Mouse (Mus musculus): ENCODE data around the gene Stk19. TPM values are rescaled to one million over a fixed set of nuclear protein-coding genes. Genes with fewer than 3 reads are reported as not detected.
A peak's percentile ranks its signal among the peaks of the same experiment; 100 is the strongest.
"Not testable (repeated sequence)": the region's sequence is repeated elsewhere in the genome, so short reads cannot be mapped to it uniquely, and the experiment has no call there.

Stk19 gene
- total RNA-seq, 1 experiment: 32.6 TPM

- Histone ChIP-seq H3K4me1 (ENCODE audit: control insufficient read depth in 2 of 2, insufficient read depth in 2 of 2, low read length in 2 of 2, poor library complexity in 1 of 2) (peaks cover 0 to 6% of the 10 kb centered on the region in 2 experiments; a peak in 1 of 4 replicates), H3K9me3 (ENCODE audit: control insufficient read depth, insufficient read depth, low read depth, low read length) (no peaks in the 10 kb centered on the region), H3K36me3 (ENCODE audit: control insufficient read depth, insufficient read depth, low read length, poor library complexity, severe bottlenecking) (peaks cover 29% of the 10 kb centered on the region), H3K9ac (ENCODE audit: insufficient read depth, low read depth, low read length, poor library complexity, severe bottlenecking) (peak overlapping the region; percentile 80), H3K4me3 (ENCODE audit: insufficient read depth in 1 of 2, low read depth in 1 of 2, low read length in 2 of 2, poor library complexity in 1 of 2, severe bottlenecking in 1 of 2) (peak overlapping the region; percentile 82 to 84), H3K27ac (ENCODE audit: insufficient read depth, low read depth, low read length, poor library complexity, severe bottlenecking) (no peak overlapping the region)
- DNase-seq (ENCODE audit: low read depth, low spot score): peak; percentile 53
- TF ChIP-seq ZC3H11A (IDR thresholded peaks at IDR 0.05; ENCODE audit: borderline replicate concordance, low read depth, low read length) (no peak), ZNF384 (IDR thresholded peaks at IDR 0.05; ENCODE audit: low read depth, low read length) (no peak), CHD2 (IDR thresholded peaks at IDR 0.05; ENCODE audit: low read depth, low read length) (no peak), MAFK (IDR thresholded peaks at IDR 0.05; ENCODE audit: insufficient read depth, low read depth, low read length) (no peak), HCFC1 (IDR thresholded peaks at IDR 0.05; ENCODE audit: borderline replicate concordance, insufficient read depth, low read length) (no peak)
- in situ Hi-C loops (cut with MboI; ENCODE audit: low sequenced_read_pairs in 2 of 2, unreplicated experiment in 2 of 2): no loop called here
These were observed 440 bp downstream of the Stk19 start for GRCm38 (mm10) chr17:34836155-34836855.

GRCm38 (mm10) chr17:34830776-34831175 is 6.0 kb downstream of the Stk19 start:
- H3K4me1 ChIP-seq (ENCODE audit: control insufficient read depth in 2 of 2, insufficient read depth in 2 of 2, low read length in 2 of 2, poor library complexity in 1 of 2); H3K9ac ChIP-seq (ENCODE audit: insufficient read depth, low read depth, low read length, poor library complexity, severe bottlenecking); DNase-seq (ENCODE audit: low read depth, low spot score); H3K27ac ChIP-seq (ENCODE audit: insufficient read depth, low read depth, low read length, poor library complexity, severe bottlenecking); H3K36me3 ChIP-seq (ENCODE audit: control insufficient read depth, insufficient read depth, low read length, poor library complexity, severe bottlenecking); H3K9me3 ChIP-seq (ENCODE audit: control insufficient read depth, insufficient read depth, low read depth, low read length); H3K4me3 ChIP-seq (ENCODE audit: insufficient read depth in 1 of 2, low read depth in 1 of 2, low read length in 2 of 2, poor library complexity in 1 of 2, severe bottlenecking in 1 of 2); in situ Hi-C loops (cut with MboI; ENCODE audit: low sequenced_read_pairs in 2 of 2, unreplicated experiment in 2 of 2): not testable (repeated sequence)

GRCm38 (mm10) chr17:34814818-34815370 is 21.9 kb downstream of the Stk19 start:
- in situ Hi-C loops (cut with MboI; ENCODE audit: low sequenced_read_pairs in 2 of 2, unreplicated experiment in 2 of 2): no loop called here
- Histone ChIP-seq H3K9ac (ENCODE audit: insufficient read depth, low read depth, low read length, poor library complexity, severe bottlenecking) (no peak overlapping the region), H3K4me3 (ENCODE audit: insufficient read depth in 1 of 2, low read depth in 1 of 2, low read length in 2 of 2, poor library complexity in 1 of 2, severe bottlenecking in 1 of 2) (no peak overlapping the region), H3K4me1 (ENCODE audit: control insufficient read depth in 2 of 2, insufficient read depth in 2 of 2, low read length in 2 of 2, poor library complexity in 1 of 2) (0 out of 4 replicates have a peak, but pooled peaks cover 0 to 2% of the 10 kb centered on the region in 2 experiments), H3K9me3 (ENCODE audit: control insufficient read depth, insufficient read depth, low read depth, low read length) (no peaks in the 10 kb centered on the region), H3K27ac (ENCODE audit: insufficient read depth, low read depth, low read length, poor library complexity, severe bottlenecking) (no peak overlapping the region), H3K36me3 (ENCODE audit: control insufficient read depth, insufficient read depth, low read length, poor library complexity, severe bottlenecking) (no peaks in the 10 kb centered on the region)
- DNase-seq (ENCODE audit: low read depth, low spot score): no peak
- TF ChIP-seq CHD2 (IDR thresholded peaks at IDR 0.05; ENCODE audit: low read depth, low read length) (no peak), HCFC1 (IDR thresholded peaks at IDR 0.05; ENCODE audit: borderline replicate concordance, insufficient read depth, low read length) (no peak), ZNF384 (IDR thresholded peaks at IDR 0.05; ENCODE audit: low read depth, low read length) (no peak), ZC3H11A (IDR thresholded peaks at IDR 0.05; ENCODE audit: borderline replicate concordance, low read depth, low read length) (no peak), MAFK (IDR thresholded peaks at IDR 0.05; ENCODE audit: insufficient read depth, low read depth, low read length) (no peak)

- H3K27ac ChIP-seq (ENCODE audit: insufficient read depth, low read depth, low read length, poor library complexity, severe bottlenecking); H3K4me1 ChIP-seq (ENCODE audit: control insufficient read depth in 2 of 2, insufficient read depth in 2 of 2, low read length in 2 of 2, poor library complexity in 1 of 2); H3K36me3 ChIP-seq (ENCODE audit: control insufficient read depth, insufficient read depth, low read length, poor library complexity, severe bottlenecking); H3K9me3 ChIP-seq (ENCODE audit: control insufficient read depth, insufficient read depth, low read depth, low read length); in situ Hi-C loops (cut with MboI; ENCODE audit: low sequenced_read_pairs in 2 of 2, unreplicated experiment in 2 of 2); H3K9ac ChIP-seq (ENCODE audit: insufficient read depth, low read depth, low read length, poor library complexity, severe bottlenecking); H3K4me3 ChIP-seq (ENCODE audit: insufficient read depth in 1 of 2, low read depth in 1 of 2, low read length in 2 of 2, poor library complexity in 1 of 2, severe bottlenecking in 1 of 2): not testable (repeated sequence)
- peak; percentile 40 for DNase-seq (ENCODE audit: low read depth, low spot score)
These were observed 23.0 kb downstream of the Stk19 start for GRCm38 (mm10) chr17:34813747-34814146.

- Histone ChIP-seq H3K27ac (ENCODE audit: insufficient read depth, low read depth, low read length, poor library complexity, severe bottlenecking) (no peak overlapping the region), H3K9ac (ENCODE audit: insufficient read depth, low read depth, low read length, poor library complexity, severe bottlenecking) (no peak overlapping the region), H3K36me3 (ENCODE audit: control insufficient read depth, insufficient read depth, low read length, poor library complexity, severe bottlenecking) (no peaks in the 10 kb centered on the region), H3K4me1 (ENCODE audit: control insufficient read depth in 2 of 2, insufficient read depth in 2 of 2, low read length in 2 of 2, poor library complexity in 1 of 2) (0 out of 4 replicates have a peak, but pooled peaks cover 0 to 2% of the 10 kb centered on the region in 2 experiments), H3K9me3 (ENCODE audit: control insufficient read depth, insufficient read depth, low read depth, low read length) (no peaks in the 10 kb centered on the region), H3K4me3 (ENCODE audit: insufficient read depth in 1 of 2, low read depth in 1 of 2, low read length in 2 of 2, poor library complexity in 1 of 2, severe bottlenecking in 1 of 2) (no peak overlapping the region)
- TF ChIP-seq CHD2 (IDR thresholded peaks at IDR 0.05; ENCODE audit: low read depth, low read length) (no peak), MAFK (IDR thresholded peaks at IDR 0.05; ENCODE audit: insufficient read depth, low read depth, low read length) (no peak), ZNF384 (IDR thresholded peaks at IDR 0.05; ENCODE audit: low read depth, low read length) (no peak), ZC3H11A (IDR thresholded peaks at IDR 0.05; ENCODE audit: borderline replicate concordance, low read depth, low read length) (no peak), HCFC1 (IDR thresholded peaks at IDR 0.05; ENCODE audit: borderline replicate concordance, insufficient read depth, low read length) (no peak)
- in situ Hi-C loops (cut with MboI; ENCODE audit: low sequenced_read_pairs in 2 of 2, unreplicated experiment in 2 of 2): no loop called here
- no peak for DNase-seq (ENCODE audit: low read depth, low spot score)
These were observed 25.5 kb downstream of the Stk19 start for GRCm38 (mm10) chr17:34811275-34811674.

- H3K9me3 ChIP-seq (ENCODE audit: control insufficient read depth, insufficient read depth, low read depth, low read length); H3K4me1 ChIP-seq (ENCODE audit: control insufficient read depth in 2 of 2, insufficient read depth in 2 of 2, low read length in 2 of 2, poor library complexity in 1 of 2); DNase-seq (ENCODE audit: low read depth, low spot score); H3K36me3 ChIP-seq (ENCODE audit: control insufficient read depth, insufficient read depth, low read length, poor library complexity, severe bottlenecking); H3K4me3 ChIP-seq (ENCODE audit: insufficient read depth in 1 of 2, low read depth in 1 of 2, low read length in 2 of 2, poor library complexity in 1 of 2, severe bottlenecking in 1 of 2); in situ Hi-C loops (cut with MboI; ENCODE audit: low sequenced_read_pairs in 2 of 2, unreplicated experiment in 2 of 2); H3K9ac ChIP-seq (ENCODE audit: insufficient read depth, low read depth, low read length, poor library complexity, severe bottlenecking); H3K27ac ChIP-seq (ENCODE audit: insufficient read depth, low read depth, low read length, poor library complexity, severe bottlenecking): not testable (repeated sequence)
These were observed 25.9 kb downstream of the Stk19 start for GRCm38 (mm10) chr17:34810811-34811210.

- in situ Hi-C loops (cut with MboI; ENCODE audit: low sequenced_read_pairs in 2 of 2, unreplicated experiment in 2 of 2); H3K4me1 ChIP-seq (ENCODE audit: control insufficient read depth in 2 of 2, insufficient read depth in 2 of 2, low read length in 2 of 2, poor library complexity in 1 of 2); H3K9me3 ChIP-seq (ENCODE audit: control insufficient read depth, insufficient read depth, low read depth, low read length); H3K27ac ChIP-seq (ENCODE audit: insufficient read depth, low read depth, low read length, poor library complexity, severe bottlenecking); DNase-seq (ENCODE audit: low read depth, low spot score); H3K9ac ChIP-seq (ENCODE audit: insufficient read depth, low read depth, low read length, poor library complexity, severe bottlenecking); H3K36me3 ChIP-seq (ENCODE audit: control insufficient read depth, insufficient read depth, low read length, poor library complexity, severe bottlenecking); H3K4me3 ChIP-seq (ENCODE audit: insufficient read depth in 1 of 2, low read depth in 1 of 2, low read length in 2 of 2, poor library complexity in 1 of 2, severe bottlenecking in 1 of 2): not testable (repeated sequence)
These were observed 26.3 kb downstream of the Stk19 start for GRCm38 (mm10) chr17:34810411-34810810.
